Mouse (Mus musculus): ENCODE measurements around the gene Tmem35b.
"Not testable (repeated sequence)": the region's sequence is repeated elsewhere in the genome, so short reads cannot be mapped to it uniquely, and the experiment has no call there.

Tmem35b gene

GRCm38 (mm10) chr4:127123391-127123790 lies at the start of gene Tmem35b:
Gene Tmem35b (plus strand): TSS chr4:127123691.
- no peak for DNase-seq (ENCODE audit: low spot score in 2 of 2)

GRCm38 (mm10) chr4:127074915-127075314 lies 48.6 kb upstream of the Tmem35b start:
- DNase-seq (ENCODE audit: low spot score in 2 of 2) = no peak

GRCm38 (mm10) chr4:127076875-127077548 lies 46.5 kb upstream of the Tmem35b start, which contains the start of gene Zmym6:
Gene Zmym6 (plus strand): TSS chr4:127077383.
- peak; percentile 90 to 93 for DNase-seq (ENCODE audit: low spot score in 2 of 2)

GRCm38 (mm10) chr4:127080806-127081205 lies 42.7 kb upstream of the Tmem35b start:
- no peak for DNase-seq (ENCODE audit: low spot score in 2 of 2)

GRCm38 (mm10) chr4:127083131-127083530 lies 40.4 kb upstream of the Tmem35b start:
- DNase-seq (ENCODE audit: low spot score in 2 of 2) = no peak

GRCm38 (mm10) chr4:127085761-127086160 lies 37.7 kb upstream of the Tmem35b start:
- DNase-seq (ENCODE audit: low spot score in 2 of 2) = no peak

- DNase-seq (ENCODE audit: low spot score in 2 of 2) = no peak
Measured at GRCm38 (mm10) chr4:127091188-127091587, 32.3 kb upstream of the Tmem35b start.

- no peak for DNase-seq (ENCODE audit: low spot score in 2 of 2)
Measured at GRCm38 (mm10) chr4:127095090-127095489, 28.4 kb upstream of the Tmem35b start.

GRCm38 (mm10) chr4:127099552-127099951 lies 23.9 kb upstream of the Tmem35b start:
- not testable (repeated sequence) for DNase-seq (ENCODE audit: low spot score in 2 of 2)

GRCm38 (mm10) chr4:127107566-127107965 lies 15.9 kb upstream of the Tmem35b start:
- DNase-seq (ENCODE audit: low spot score in 2 of 2) = no peak

- DNase-seq (ENCODE audit: low spot score in 2 of 2) = no peak
Measured at GRCm38 (mm10) chr4:127110570-127110969, 12.9 kb upstream of the Tmem35b start.

GRCm38 (mm10) chr4:127124331-127124730 lies 840 bp downstream of the Tmem35b start:
- no peak for DNase-seq (ENCODE audit: low spot score in 2 of 2)

- peak; percentile 91 to 95 for DNase-seq (ENCODE audit: low spot score in 2 of 2)
Measured at GRCm38 (mm10) chr4:127125834-127126463, 2.5 kb downstream of the Tmem35b start.

- no peak for DNase-seq (ENCODE audit: low spot score in 2 of 2)
Measured at GRCm38 (mm10) chr4:127134687-127135086, 11.2 kb downstream of the Tmem35b start.

GRCm38 (mm10) chr4:127137591-127137990 lies 14.1 kb downstream of the Tmem35b start:
- DNase-seq (ENCODE audit: low spot score in 2 of 2) = no peak

- no peak for DNase-seq (ENCODE audit: low spot score in 2 of 2)
Measured at GRCm38 (mm10) chr4:127138486-127138885, 15.0 kb downstream of the Tmem35b start.

- no peak for DNase-seq (ENCODE audit: low spot score in 2 of 2)
Measured at GRCm38 (mm10) chr4:127150031-127150430, 26.5 kb downstream of the Tmem35b start.

- no peak for DNase-seq (ENCODE audit: low spot score in 2 of 2)
Measured at GRCm38 (mm10) chr4:127153345-127153744, 29.9 kb downstream of the Tmem35b start.

GRCm38 (mm10) chr4:127155757-127156156 lies 32.3 kb downstream of the Tmem35b start:
- DNase-seq (ENCODE audit: low spot score in 2 of 2) = no peak

- DNase-seq (ENCODE audit: low spot score in 2 of 2) = no peak
Measured at GRCm38 (mm10) chr4:127157746-127158145, 34.3 kb downstream of the Tmem35b start.

GRCm38 (mm10) chr4:127163926-127164325 lies 40.4 kb downstream of the Tmem35b start:
- no peak for DNase-seq (ENCODE audit: low spot score in 2 of 2)

- no peak for DNase-seq (ENCODE audit: low spot score in 2 of 2)
Measured at GRCm38 (mm10) chr4:127167096-127167495, 43.6 kb downstream of the Tmem35b start.

GRCm38 (mm10) chr4:127167731-127168130 lies 44.2 kb downstream of the Tmem35b start:
- DNase-seq (ENCODE audit: low spot score in 2 of 2) = no peak
